Mouse (Mus musculus) embryonic facial prominence, embryonic 13.5 days (tissue): ENCODE results near the gene Tfap2a. TPM values are rescaled to one million over a fixed set of nuclear protein-coding genes. Genes with fewer than 3 reads are reported as not detected.

Source experiments
- ATAC-seq: fragments of 200-750 bp; cut with Nextera tagmentation; 2 replicates; pipeline ENCODE4 v1.8.0; 2017; ENCODE audit warnings: low read depth; ENCODE audit not compliant: insufficient number of reproducible peaks, insufficient read depth, low FRiP score, low TSS enrichment
- H3K27ac ChIP-seq: fragments of 300-500 bp; sonication (generic); 2 replicates; pipeline ENCODE4 v1.5.1; 2015; ENCODE audit warnings: moderate library complexity, mild to moderate bottlenecking, inconsistent platforms
- H3K27me3 ChIP-seq: fragments of 300-500 bp; sonication (generic); 2 replicates; pipeline ENCODE4 v1.6.1; 2015; ENCODE audit warnings: mild to moderate bottlenecking, inconsistent platforms
- H3K36me3 ChIP-seq: fragments of 300-500 bp; sonication (generic); 2 replicates; pipeline ENCODE4 v1.6.1; 2015; ENCODE audit warnings: mild to moderate bottlenecking, inconsistent platforms
- H3K4me1 ChIP-seq: fragments of 300-500 bp; sonication (generic); 2 replicates; pipeline ENCODE4 v1.6.1; 2015; ENCODE audit warnings: inconsistent platforms
- H3K4me2 ChIP-seq: fragments of 300-500 bp; sonication (generic); 2 replicates; pipeline ENCODE4 v1.6.1; 2015; ENCODE audit warnings: moderate library complexity, mild to moderate bottlenecking, inconsistent platforms
- H3K4me3 ChIP-seq: fragments of 300-500 bp; sonication (generic); 2 replicates; pipeline ENCODE4 v1.5.1; 2015; ENCODE audit warnings: mild to moderate bottlenecking, inconsistent platforms
- H3K9ac ChIP-seq: fragments of 300-500 bp; sonication (generic); 2 replicates; pipeline ENCODE4 v1.6.1; 2015; ENCODE audit warnings: mild to moderate bottlenecking, inconsistent platforms
- H3K9me3 ChIP-seq: fragments of 300-500 bp; sonication (generic); 2 replicates; pipeline ENCODE4 v1.6.1; 2016; ENCODE audit warnings: inconsistent platforms
- WGBS: fragments of 180-500 bp; shearing (Covaris S2); methylation state at CpG from one replicate; pipeline ENCODE4 v1.1.7; 2015; ENCODE audit warnings: mixed read lengths; 5-methylcytosine and 5-hydroxymethylcytosine counted together
- polyA plus RNA-seq: library from polyadenylated mRNA; unstranded; fragments of >200 nt; fragmentation: Nextera tagmentation; extraction: Ambion mirVana; gene quantifications from 2 replicates; pipeline ENCODE4 v1.2.1, GENCODE M21; 2015

Gene Tfap2a
- polyA plus RNA-seq, 1 experiment from 2014 or later, result 17.5 TPM

GRCm38 (mm10) chr13:40732816-40733541, 5.2 kb downstream of the Tfap2a start:
- peaks cover 24% of the 10 kb centered on the region for H3K4me1 ChIP-seq
- peak overlapping the region; percentile 67 for H3K4me2 ChIP-seq
- peak overlapping the region; percentile 98 for H3K27ac ChIP-seq
- H3K4me3 ChIP-seq, result peak overlapping the region; percentile 67
- no peaks in the 10 kb centered on the region for H3K9me3 ChIP-seq
- H3K36me3 ChIP-seq, result no peaks in the 10 kb centered on the region
- H3K9ac ChIP-seq, result peak overlapping the region; percentile 96
- ATAC-seq, result no peak
- WGBS, result under 1% methylated on average over 30 of the region's 30 CpGs
- H3K27me3 ChIP-seq, result peaks cover 71% of the 10 kb centered on the region

GRCm38 (mm10) chr13:40732085-40732484, 6.1 kb downstream of the Tfap2a start:
- no peaks in the 10 kb centered on the region for H3K9me3 ChIP-seq
- ATAC-seq, result no peak
- peaks cover 20% of the 10 kb centered on the region for H3K4me1 ChIP-seq
- peaks cover 68% of the 10 kb centered on the region for H3K27me3 ChIP-seq
- H3K36me3 ChIP-seq, result no peaks in the 10 kb centered on the region
- H3K9ac ChIP-seq, result peak overlapping the region; percentile 96
- H3K27ac ChIP-seq, result peak overlapping the region; percentile 98
- peak overlapping the region; percentile 67 for H3K4me2 ChIP-seq
- under 1% methylated on average over 11 of the region's 11 CpGs for WGBS
- H3K4me3 ChIP-seq, result peak overlapping the region; percentile 67

- H3K9ac ChIP-seq, result peak overlapping the region; percentile 96
- no peaks in the 10 kb centered on the region for H3K9me3 ChIP-seq
- H3K27ac ChIP-seq, result peak overlapping the region; percentile 98
- H3K4me2 ChIP-seq, result peak overlapping the region; percentile 67
- peak overlapping the region; percentile 67 for H3K4me3 ChIP-seq
- WGBS, result under 1% methylated on average over 66 of the region's 74 CpGs
- H3K27me3 ChIP-seq, result peaks cover 60% of the 10 kb centered on the region
- no peaks in the 10 kb centered on the region for H3K36me3 ChIP-seq
- H3K4me1 ChIP-seq, result peaks cover 20% of the 10 kb centered on the region
- ATAC-seq, result peak; percentile 48; the same call in 1 of the 2 replicates
These were observed 6.9 kb downstream of the Tfap2a start for GRCm38 (mm10) chr13:40731179-40731841.

GRCm38 (mm10) chr13:40730651-40731178, 7.5 kb downstream of the Tfap2a start:
- Histone ChIP-seq H3K27me3 (peaks cover 54% of the 10 kb centered on the region), H3K4me2 (peak overlapping the region; percentile 67), H3K36me3 (no peaks in the 10 kb centered on the region), H3K4me3 (peak overlapping the region; percentile 67), H3K9me3 (no peaks in the 10 kb centered on the region), H3K27ac (peak overlapping the region; percentile 98), H3K9ac (peak overlapping the region; percentile 96), H3K4me1 (peaks cover 17% of the 10 kb centered on the region)
- ATAC-seq, result peak; percentile 72; the same call in 1 of the 2 replicates
- WGBS, result 0% methylated on average over 38 of the region's 41 CpGs

GRCm38 (mm10) chr13:40729592-40730431, 8.4 kb downstream of the Tfap2a start:
- Histone ChIP-seq H3K4me2 (peak overlapping the region; percentile 67), H3K27ac (peak overlapping the region; percentile 98), H3K27me3 (peaks cover 49% of the 10 kb centered on the region), H3K9ac (peak overlapping the region; percentile 96), H3K36me3 (no peaks in the 10 kb centered on the region), H3K4me3 (peak overlapping the region; percentile 67), H3K9me3 (no peaks in the 10 kb centered on the region), H3K4me1 (peaks cover 13% of the 10 kb centered on the region; the same call in 1 of the 2 replicates)
- under 1% methylated on average over 52 of the region's 52 CpGs for WGBS
- ATAC-seq, result no peak

GRCm38 (mm10) chr13:40729037-40729436, 9.1 kb downstream of the Tfap2a start:
- peak overlapping the region; percentile 67 for H3K4me2 ChIP-seq
- H3K27me3 ChIP-seq, result peaks cover 44% of the 10 kb centered on the region
- H3K9me3 ChIP-seq, result no peaks in the 10 kb centered on the region
- H3K9ac ChIP-seq, result peak overlapping the region; percentile 96
- no peak for ATAC-seq
- peak overlapping the region; percentile 98 for H3K27ac ChIP-seq
- WGBS, result 2% methylated on average over 13 of the region's 13 CpGs
- no peaks in the 10 kb centered on the region for H3K36me3 ChIP-seq
- H3K4me3 ChIP-seq, result peak overlapping the region; percentile 67
- peaks cover 9% of the 10 kb centered on the region; the same call in 1 of the 2 replicates for H3K4me1 ChIP-seq

GRCm38 (mm10) chr13:40728626-40728990, 9.6 kb downstream of the Tfap2a start:
- peaks cover 9% of the 10 kb centered on the region; the same call in 1 of the 2 replicates for H3K4me1 ChIP-seq
- H3K36me3 ChIP-seq, result no peaks in the 10 kb centered on the region
- peak overlapping the region; percentile 67 for H3K4me2 ChIP-seq
- under 1% methylated on average over 15 of the region's 15 CpGs for whole genome bisulfite sequencing
- H3K27me3 ChIP-seq, result peaks cover 45% of the 10 kb centered on the region
- H3K9me3 ChIP-seq, result no peaks in the 10 kb centered on the region
- peak overlapping the region; percentile 96 for H3K9ac ChIP-seq
- ATAC-seq, result no peak
- peak overlapping the region; percentile 98 for H3K27ac ChIP-seq
- peak overlapping the region; percentile 67 for H3K4me3 ChIP-seq

- Histone ChIP-seq H3K27me3 (peaks cover 42% of the 10 kb centered on the region), H3K36me3 (no peaks in the 10 kb centered on the region), H3K4me1 (peaks cover 13% of the 10 kb centered on the region; the same call in 1 of the 2 replicates), H3K4me3 (peak overlapping the region; percentile 67), H3K9me3 (no peaks in the 10 kb centered on the region), H3K27ac (peak overlapping the region; percentile 98), H3K9ac (peak overlapping the region; percentile 96), H3K4me2 (peak overlapping the region; percentile 67)
- WGBS, result 4% methylated on average over 42 of the region's 42 CpGs
- ATAC-seq, result no peak
These were observed 10.2 kb downstream of the Tfap2a start for GRCm38 (mm10) chr13:40727731-40728625.

GRCm38 (mm10) chr13:40725924-40726323, 12.3 kb downstream of the Tfap2a start:
- ATAC-seq, result no peak
- Histone ChIP-seq H3K4me3 (peak overlapping the region; percentile 54), H3K4me1 (peaks cover 14% of the 10 kb centered on the region; the same call in 1 of the 2 replicates), H3K9me3 (no peaks in the 10 kb centered on the region), H3K27me3 (peaks cover 26% of the 10 kb centered on the region), H3K9ac (peak overlapping the region; percentile 47; the same call in 1 of the 2 replicates), H3K27ac (peak overlapping the region; percentile 48; the same call in 1 of the 2 replicates), H3K36me3 (no peaks in the 10 kb centered on the region), H3K4me2 (peak overlapping the region; percentile 80)
- WGBS, result 11% methylated on average over 7 of the region's 7 CpGs

- peaks cover 33% of the 10 kb centered on the region for H3K4me1 ChIP-seq
- ATAC-seq, result no peak
- peak overlapping the region; percentile 71 for H3K9ac ChIP-seq
- H3K36me3 ChIP-seq, result no peaks in the 10 kb centered on the region
- H3K27ac ChIP-seq, result peak overlapping the region; percentile 80
- peak overlapping the region; percentile 80 for H3K4me2 ChIP-seq
- no peaks in the 10 kb centered on the region for H3K9me3 ChIP-seq
- peak overlapping the region; percentile 54 for H3K4me3 ChIP-seq
- WGBS, result 7% methylated on average over 5 of the region's 5 CpGs
- H3K27me3 ChIP-seq, result peaks cover 28% of the 10 kb centered on the region
These were observed 14.6 kb downstream of the Tfap2a start for GRCm38 (mm10) chr13:40723598-40723920.
